Mouse (Mus musculus): ENCODE data around the gene Fanci. TPM values are rescaled to one million over a fixed set of nuclear protein-coding genes. Genes with fewer than 3 reads are reported as not detected.

Fanci gene
- under 1 TPM; 0.38 to 0.70 TPM for total RNA-seq (2021)

DNA sequence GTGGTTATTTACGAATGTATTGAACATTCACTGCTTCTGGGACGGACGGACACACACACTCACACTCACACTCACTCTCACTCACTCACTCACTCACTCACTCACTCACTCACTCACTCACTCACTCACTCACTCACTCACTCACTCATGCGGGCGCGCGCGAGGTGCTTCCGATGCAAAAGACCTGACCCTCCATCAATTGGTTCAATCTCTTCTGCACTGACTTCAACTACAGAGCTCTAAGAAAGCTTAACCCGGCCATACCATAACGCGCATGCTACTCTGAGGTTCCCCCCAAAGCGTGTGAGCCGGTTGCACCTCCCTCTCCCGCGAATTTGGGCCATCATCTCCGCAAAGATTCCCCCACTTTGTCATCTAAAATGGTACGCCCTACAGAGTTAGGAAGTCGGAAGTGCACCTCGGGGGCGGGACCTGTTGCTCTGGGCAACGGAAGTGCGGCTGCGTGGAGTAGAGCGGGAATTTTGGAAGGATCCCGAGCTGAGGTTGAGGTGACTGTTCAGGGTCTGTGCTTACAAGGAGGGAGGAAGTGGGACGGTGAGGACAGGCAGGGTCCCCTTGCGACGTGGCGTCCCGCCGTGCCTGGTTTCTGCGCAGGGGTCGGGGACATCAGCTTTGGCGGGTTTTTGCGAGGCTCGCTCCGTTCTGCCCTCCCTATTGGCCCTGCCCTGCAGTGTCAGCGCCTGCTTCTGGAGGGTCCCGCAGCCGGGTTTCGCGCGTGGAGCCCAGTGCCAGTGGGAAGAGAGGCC lies at the start of gene Fanci:
TSS of gene Fanci (plus strand) at position 47 of the 767 bp plus-strand sequence.
- peak; percentile 92 to 93 for DNase-seq

DNA sequence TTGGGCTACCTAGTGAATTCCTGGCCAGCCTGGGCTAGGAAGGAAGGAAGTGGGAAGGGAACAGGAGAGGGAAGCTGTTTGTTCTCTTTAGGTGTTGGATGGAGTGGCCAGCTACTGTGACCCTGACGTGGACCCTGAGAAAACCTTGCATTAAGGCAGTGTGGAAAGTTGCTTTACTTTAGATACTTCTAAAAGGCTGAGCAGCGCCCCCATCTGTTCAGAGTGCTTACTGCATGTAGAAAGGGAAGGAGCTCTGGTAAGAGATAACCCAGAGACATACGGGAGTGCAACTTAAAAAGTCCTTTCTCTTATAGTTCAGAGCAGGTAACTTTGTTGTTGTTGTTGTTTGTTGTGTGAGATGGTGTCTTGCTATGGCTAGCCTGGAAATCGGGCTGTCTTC lies 45.8 kb upstream of the Fanci start:
- DNase-seq = no peak

DNA sequence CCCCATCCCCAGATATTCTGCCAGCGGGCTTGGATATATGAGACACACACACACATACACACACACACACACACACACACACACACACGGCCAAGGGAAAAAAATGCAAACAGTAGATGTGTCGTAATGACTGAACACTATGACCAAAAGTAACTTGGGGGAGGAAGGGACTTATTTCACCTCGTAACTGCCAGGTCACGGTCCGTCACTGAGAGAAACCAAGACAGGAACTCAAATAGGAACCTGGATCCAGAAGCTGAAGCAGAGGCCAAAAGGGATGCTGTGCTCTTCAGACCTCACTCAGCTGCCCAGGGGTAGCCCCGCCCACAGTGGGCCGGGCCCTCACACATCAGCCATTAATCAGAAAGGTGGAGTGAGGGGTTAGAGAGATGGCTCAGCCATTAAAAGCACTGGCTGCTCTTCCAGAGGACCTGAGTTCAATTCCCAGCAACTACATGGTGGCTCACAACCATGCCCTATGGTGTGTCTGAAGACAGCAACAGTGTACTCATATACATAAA lies 45.1 kb upstream of the Fanci start:
- DNase-seq = no peak

DNA sequence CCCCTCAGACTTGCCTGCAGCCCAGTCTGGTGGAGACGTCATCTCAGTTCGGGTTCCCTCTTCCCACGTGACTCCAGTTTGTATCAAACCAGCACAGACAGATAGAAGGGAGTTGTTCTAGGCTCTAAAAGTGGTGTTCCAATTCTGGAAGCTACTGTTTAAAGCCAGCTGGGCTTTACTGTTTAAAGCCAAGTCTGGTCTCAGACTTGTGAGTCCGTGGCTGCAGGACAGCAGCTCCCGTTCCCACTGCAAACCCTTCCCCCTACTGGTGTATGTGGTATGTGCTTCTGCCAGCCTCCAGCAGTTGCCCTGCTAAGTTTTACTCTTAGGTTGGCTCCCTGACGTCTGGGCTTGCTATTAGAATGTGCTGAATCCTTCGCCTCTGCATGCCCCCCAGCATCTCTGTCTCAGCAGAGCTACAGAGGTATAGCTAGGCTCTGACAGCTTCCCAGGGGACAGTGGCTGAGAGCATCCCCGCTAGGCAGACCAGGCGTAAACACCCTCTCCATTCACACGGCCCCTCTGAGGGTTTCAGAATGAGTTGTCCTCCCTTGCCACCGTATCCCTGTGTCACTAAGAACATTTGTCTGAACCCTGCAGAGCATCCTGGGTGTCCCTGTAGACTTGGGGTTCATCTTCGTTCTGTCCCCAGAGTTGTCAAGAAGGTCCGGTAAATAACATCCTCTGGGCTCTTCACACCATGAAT lies 44.5 kb upstream of the Fanci start:
- no peak for DNase-seq

DNA sequence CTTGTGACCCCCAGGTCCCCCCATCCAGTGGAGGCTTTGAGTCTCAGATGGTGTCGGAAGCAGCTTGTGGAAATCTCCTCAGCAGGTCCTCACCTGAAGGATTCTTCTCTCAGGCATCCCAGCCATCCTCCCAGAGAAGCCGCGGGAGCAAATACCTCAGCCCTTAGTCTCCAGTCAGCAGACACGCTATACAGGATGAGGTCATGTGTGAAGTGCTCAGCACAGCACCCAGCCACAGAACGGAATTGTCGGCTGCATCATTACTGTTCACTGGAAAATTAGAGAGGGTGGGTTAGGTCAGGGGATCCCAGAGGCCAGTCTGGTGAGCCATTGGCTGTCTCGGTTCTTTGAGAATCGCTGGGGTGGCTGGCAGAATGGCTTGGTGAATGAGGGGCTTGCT lies 42.9 kb upstream of the Fanci start:
- no peak for DNase-seq

DNA sequence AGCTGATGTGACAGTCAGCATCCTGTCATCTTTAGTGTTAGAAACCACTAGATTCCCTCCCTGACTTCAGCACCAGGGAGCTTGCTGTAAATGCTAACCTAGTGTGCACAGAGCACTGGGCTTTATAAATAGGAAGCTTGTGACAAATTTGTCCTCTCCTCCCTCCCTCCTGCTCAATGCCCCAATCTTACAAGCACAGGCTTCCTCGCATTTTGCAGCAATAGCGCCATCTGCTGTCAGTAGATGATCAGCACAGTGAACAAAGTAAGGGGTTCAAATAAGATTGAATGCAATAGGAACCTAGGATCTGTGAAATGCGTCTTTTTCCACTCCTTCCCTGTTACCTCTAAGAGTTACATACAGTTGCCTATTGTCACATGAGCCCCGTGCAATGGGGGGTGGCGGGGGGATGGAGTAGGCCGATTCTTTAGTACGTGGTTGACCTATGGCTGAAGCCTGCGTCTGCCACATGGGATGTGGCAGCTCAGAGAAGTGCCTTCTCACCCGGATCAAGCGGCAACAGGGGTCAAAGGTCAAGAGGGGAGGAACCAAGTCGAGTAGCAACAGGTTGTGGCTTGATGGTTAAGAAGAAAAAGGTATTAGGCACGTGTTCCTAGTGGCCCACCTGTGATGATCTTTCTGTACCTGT lies 41.9 kb upstream of the Fanci start:
- peak; percentile 69 to 73 for DNase-seq

DNA sequence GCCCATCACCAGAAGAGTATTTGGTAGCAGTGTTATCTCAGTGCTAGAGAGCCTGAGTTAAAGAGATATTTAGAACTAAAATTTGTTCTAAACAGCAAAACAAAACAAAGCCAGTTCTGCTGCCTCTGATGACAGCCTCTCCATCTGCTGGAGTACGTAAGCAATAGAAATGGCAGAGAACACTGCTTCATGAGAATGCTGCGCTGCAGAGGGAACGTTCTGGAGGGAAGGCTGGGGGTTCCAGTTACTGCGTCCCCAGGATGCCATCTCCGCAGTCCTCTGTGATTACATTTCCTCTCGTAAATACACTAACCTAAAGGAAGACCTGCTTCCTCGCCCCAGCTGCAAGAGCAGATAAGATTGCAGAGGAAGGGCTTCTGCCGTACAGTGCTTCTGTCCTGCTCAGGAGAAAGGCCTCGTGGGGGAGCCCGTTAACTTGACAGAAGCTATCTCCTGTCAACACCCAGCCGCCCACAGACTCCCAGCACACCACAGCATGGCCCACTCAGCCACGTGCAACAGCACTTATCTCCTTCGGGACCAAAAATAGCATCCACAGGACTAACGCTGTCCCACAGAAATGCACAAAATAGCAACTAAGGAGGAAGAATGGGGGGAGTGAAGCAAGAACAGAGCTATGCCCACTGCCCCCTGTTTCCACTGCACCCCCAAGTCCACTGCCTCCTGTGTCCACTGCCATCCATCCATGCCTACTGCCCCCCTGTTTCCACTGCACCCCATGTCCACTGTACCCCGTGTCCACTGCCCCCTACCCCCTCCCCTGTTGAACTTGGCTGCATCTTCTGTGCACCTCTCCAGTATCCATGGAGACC lies 33.2 kb upstream of the Fanci start:
- peak; percentile 71 to 75 for DNase-seq

DNA sequence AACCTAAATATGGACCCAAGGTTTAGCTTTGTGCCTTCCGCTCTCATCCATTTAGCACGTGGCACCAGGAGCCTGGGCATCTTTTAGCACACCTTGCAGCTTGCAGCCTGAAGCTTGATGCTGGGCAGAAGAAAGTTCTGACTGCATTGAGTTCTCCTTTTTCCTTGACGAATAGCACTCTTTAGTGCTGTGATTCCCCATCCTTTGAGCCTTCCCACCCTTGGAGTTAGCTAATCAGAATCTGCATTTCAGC lies 32.6 kb upstream of the Fanci start:
- no peak for DNase-seq

DNA sequence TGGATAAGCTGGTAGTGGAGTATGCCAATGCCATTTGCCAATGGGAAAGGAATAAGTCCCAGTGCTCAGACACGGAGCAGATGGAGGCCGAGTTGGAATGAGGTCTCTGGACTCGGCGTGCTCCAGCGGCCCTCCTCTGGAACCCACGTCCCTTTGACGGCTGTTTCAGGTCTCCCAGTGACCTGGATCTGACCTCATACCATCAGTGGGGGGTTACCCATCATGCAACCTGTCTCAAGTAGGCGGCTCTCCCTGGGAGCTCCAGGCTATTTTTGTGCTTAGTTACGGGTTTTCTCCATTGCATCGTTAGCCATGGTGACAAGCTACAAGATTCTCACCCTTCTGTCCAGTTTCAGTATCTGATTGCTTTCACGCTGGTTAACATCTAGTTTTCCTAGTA lies 31.7 kb upstream of the Fanci start:
- DNase-seq = no peak

DNA sequence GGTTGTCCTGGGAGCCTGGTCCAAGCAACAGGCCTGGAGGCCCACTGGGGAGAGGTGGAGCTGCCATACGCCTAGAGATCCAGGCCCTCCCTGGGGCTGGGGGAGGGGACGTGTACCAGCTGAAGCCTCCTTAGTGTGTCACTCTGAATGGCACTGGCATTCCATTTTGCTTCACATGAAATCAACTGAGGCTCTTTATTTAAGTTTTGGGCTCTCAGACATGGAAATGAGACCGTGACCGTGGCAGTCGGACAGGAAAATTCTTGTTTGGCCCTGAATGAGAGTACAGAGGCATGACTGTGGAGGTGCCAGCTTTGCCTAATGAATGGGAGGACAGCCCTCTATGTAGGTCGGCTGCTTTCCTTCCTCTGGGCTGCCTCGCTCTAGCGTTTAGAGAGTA lies 29.5 kb upstream of the Fanci start:
- no peak for DNase-seq

DNA sequence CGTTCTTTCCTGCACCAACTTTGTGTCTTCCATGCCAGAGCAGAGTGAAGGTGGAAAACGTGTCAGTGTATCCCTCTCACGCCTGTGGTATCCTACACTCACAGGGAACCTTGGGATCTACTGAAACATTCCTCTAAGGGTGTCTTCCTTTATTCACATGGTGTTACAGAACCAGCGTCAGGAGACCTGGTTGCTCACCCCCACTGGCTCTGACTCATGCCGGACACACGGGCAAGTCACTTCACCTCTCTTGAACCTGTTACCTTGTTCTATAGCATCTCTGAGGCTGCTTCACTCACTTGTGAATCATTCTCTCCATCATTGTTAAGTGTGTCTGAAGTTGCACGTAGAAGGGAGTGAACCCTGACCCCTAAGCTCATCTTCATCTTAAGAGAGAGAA lies 28.9 kb upstream of the Fanci start:
- no peak for DNase-seq

DNA sequence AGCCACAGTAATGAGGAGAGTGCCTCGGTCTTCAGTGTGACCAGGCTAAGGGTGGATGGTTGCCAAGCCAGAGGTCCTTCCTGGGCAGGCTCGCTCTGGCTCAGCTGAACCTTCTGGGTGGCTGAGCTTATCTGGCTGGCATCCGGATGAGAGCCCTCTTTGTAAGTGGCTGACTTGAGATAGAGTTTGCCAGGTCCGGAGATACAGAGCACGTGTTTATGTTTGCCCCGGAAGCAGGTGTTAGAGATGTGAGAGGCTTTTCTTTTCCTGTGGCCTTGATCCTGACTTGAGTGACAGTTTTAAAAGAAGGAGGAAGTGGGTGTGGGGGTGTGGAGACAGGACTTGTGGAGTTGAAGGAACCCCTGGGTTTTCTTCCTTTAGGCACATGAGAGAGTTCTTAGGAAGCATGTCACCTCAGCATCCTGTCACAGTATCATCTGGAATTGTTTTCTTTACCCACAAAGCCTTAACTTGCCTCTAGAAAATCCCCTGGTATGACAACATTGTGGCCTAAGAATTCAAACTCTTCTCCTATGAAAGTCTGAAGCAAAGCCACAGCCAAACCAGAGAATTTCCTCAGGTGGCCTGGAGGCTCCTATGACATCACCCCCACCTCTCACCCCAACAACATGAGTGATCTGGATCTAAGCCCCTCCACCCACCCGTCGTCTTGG lies 28.2 kb upstream of the Fanci start:
- DNase-seq = no peak

DNA sequence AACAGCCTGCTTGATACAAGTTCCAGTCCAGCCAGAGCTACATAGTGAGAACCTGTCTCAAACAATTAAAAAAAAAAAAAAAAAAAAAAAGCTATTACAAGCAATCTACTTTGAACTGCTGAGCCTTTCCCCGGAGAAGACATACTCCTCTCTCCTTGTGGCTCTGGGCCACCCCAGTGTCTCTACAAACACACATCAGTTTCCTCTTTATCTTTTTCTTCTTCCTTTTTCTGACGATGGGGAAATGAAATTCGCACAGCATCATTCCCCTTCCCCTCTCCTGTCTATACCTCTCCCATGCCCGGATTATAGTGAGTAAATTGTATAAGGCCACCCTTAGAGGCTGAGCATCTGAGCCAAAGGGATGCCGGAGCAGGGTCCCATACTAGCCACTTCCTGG lies 23.1 kb upstream of the Fanci start:
- DNase-seq = no peak

DNA sequence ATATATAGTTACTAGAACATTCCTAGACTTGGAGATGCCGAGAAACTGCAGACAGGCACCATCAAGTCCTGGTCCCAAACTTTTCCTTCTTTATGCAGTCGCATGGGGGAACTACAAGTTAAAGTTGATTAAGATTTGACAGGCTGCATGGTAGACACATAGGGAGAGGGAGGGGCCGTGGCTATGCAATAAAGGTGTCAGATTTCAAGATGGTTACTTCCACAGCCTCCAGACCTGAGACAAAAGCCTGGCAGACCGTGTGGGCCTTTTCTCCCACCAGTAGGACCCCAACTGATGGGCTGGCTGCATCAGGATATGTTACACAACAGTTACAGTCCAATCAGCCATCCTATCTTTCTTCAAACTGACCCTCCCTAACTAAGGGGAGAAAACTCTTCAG lies 22.3 kb upstream of the Fanci start:
- DNase-seq = no peak

DNA sequence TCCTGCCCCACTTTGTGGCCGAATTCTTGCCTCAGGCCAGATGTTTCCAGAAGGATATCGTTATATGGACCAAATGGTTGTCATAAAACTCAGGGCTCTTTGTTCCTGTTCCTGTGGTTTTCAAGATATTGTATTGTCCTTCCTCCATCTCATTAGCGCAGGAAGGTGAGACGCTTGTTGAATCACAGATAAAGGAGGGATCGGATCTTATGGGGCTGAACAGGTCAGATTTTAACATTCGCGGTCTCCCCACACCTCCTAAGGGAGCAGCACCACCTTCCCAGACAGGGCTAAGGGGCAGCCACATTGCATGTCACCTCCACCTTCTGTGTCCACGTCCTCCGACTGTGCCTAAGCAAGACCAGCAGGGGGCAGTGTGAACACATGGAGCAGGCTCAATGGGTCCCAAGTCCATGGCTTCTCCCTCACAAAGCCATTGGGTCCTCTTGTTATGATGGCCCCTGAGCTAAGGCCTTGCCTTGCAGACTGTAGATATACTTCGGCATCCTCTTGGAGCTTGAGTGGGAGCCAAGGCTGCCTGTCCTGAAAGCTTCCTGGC lies 20.3 kb upstream of the Fanci start:
- peak; percentile 69 to 71 for DNase-seq

DNA sequence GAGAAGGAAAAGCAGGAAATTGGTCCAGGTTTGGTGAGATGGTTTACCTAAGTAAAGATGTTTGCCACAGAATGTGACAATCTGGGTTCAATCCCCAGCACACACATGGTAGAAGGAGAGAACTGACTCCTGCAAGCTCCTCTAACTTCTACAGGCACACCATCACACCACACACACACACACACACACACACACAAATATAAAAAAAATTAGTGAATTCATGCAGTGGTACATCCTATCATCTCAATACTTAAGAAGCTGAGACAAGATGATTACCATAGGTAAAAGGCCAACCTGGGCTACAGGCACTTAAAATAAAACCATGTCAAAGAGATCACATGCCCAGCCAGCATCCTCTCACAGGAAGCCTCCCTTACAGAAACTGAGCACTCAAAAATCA lies 17.7 kb upstream of the Fanci start:
- DNase-seq = no peak

DNA sequence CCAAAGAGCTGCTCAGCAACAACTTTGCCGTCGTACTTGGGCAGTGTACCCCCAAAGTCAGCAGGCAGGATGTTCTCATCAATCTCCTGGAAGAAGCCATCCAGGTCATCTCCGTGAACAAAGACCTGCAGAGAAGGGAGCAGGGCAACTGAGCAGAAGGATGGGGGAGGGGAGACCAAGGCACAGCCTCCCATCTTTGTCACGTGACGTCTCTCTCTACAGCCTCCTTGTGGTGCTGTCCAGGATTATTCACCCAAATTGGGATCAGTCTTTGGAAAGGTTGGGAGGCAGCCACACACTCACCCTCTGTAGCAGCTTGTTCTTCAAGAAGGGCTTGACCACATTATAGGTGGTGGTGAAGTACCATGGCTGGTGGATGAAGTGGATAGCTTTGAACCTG lies 16.1 kb upstream of the Fanci start:
- no peak for DNase-seq

DNA sequence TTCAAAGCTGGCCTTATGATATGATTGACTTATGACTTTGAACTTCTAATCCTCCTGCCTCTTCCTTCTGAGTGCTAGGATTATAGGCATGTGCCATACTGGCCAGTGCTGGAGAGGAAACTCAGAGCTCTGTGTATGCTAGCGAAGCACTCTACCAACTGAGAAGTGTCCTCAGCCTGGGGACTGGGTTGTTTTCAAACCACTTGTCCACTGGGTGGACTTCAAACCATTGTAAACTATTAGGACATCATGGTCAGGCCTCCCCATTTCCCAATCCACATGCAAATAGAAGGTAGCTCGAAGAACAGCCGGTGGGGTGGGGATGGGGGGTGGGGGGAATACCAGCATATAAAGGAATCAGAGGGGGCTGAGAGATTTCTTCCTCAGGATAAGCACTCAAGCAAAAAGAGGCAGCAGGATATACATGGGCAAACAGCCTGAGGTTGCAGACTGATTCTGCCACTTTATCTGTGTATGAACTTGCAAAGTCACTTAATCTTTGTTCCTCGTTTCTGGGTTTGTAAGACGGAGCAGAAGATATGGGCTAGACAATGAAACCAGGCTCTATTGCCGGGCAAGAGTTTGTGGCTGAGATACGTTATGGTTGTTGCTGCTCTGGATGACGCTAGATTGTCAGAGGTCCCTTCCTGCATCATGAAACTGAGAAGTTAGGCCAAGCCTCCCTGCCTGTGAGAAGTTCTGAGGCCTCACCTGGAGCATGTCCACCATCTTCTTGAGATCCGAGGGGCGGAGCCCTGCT lies 15.0 kb upstream of the Fanci start:
- no peak for DNase-seq

DNA sequence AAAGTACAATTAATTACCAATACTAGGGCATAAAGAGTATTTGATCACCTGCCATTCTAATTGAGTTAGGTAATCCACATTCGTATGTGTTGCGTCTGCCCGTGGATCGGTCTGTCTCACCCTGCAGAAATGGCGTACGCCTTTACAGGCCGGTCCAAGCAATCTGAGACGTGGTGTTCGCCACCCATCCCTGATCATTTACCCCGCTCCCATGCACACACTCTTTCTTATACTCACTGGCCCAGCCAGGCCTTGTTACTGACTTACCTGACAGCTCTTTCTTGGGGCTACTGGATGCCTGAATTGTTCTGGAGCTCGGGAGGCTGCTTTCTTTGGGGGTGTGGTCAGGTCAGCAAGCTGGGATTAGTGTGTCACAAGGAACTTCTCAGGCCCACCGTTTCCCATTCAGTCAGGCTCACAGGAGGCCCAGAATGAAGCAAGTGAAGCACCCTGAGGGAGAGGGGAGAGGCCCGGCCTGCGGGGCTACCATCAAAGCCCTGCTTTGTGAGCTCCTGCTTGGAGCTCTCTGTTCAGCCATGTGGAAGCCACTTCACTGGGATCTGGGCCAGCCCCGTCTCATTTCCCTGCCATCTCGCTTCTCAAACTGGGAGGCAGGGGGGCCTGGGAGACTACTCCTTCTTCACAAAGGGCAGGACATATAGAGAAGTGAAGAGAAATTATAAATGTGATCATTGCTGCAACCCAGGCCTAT lies 5.2 kb upstream of the Fanci start, which contains the start of gene Rlbp1:
TSS of gene Rlbp1 (minus strand) at position 627 of the 712 bp plus-strand sequence.
- peak; percentile 34 to 49 for DNase-seq

DNA sequence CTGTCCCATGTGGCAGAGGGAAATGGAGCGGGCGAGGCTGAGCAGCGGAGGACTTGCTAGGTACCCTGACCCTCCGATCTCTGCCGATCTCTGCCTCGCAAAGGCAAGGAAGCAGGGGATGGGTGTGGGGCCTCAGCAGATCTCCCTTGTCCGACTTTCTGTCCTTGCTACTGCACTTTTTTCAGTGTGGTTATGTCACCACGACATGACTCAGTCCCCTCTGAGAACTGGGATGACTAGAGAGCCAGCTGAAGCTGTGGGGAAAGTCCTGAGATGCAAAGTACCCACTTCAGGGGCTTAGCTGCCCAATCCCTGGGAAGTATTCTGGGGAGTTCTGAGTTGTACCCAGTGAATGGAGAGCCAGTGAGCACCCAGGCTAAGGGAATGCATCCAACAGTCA lies 4.6 kb upstream of the Fanci start:
- no peak for DNase-seq

Data from layer of hippocampus, postnatal 36 days (tissue).